In the genomic region with DNA sequence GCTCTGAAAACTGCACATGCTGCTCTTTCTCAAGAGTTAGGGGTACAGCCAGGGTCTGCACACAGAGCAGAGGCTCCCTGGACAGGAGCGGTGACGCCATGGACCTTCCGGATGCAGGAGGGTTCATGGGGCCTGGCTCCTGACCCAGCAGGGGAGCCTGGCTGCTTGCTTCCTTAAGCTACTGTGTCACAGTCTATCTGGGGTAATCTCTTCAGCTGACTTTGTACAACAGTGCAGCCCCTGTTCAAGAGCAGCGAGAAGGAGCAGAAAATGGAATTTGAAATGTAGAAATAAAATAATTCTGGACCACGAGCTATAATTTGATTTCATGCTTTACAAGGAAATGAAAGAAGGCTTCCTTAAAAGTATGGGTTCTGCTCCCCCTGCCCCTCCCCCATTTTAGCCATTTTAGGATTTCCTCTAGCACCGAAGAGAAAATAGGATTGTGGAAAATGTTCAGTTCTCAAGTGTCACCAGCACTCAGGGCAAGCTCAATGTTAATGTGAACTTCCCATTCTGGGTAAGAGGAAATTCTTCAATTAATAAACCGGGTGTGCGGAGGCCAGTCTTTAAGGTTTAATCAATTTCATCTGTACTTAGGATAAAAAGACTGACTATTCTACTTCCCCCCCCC, we compare ENCODE assay signal across 18 mouse cellular contexts.
DNase-seq lines count a peak whose midpoint lies in the region; ATAC-seq and TF ChIP-seq lines count a peak whose summit lies in the region.
"Had no signal": no experiment of that assay in that cellular context is flagged by ENCODE, and none has a peak within 500 bp of the region (broad histone marks: within the 10 kb centered on the region; RNA-seq: fewer than 3 reads in every experiment).

No protein-coding gene starts in this region.

- TF ChIP-seq CTCF in layer of hippocampus, adult 2 months (conservative IDR thresholded peaks at IDR 0.05), result no peak

- H3K4me1 ChIP-seq in heart, embryonic 13.5 days, result peaks cover 40% of the 10 kb centered on the region
- peaks cover 44% of the 10 kb centered on the region for H3K4me1 ChIP-seq in embryonic facial prominence, embryonic 14.5 days (ENCODE audit: control insufficient read depth, insufficient read depth, low read length)
- H3K4me1 ChIP-seq in limb, embryonic 14.5 days (ENCODE audit: control insufficient read depth, insufficient read depth, low read length), result peaks cover 29% of the 10 kb centered on the region

- no peak overlapping the region for H3K4me2 ChIP-seq in heart, embryonic 13.5 days
- H3K4me2 ChIP-seq in embryonic facial prominence, embryonic 14.5 days (ENCODE audit: low read depth, low read length), result peak overlapping the region; percentile 30; the same call in 1 of the 2 replicates
- peak overlapping the region; percentile 24 for H3K4me2 ChIP-seq in limb, embryonic 14.5 days (replicated peaks; ENCODE audit: low read depth, low read length, severe bottlenecking)
- H3K4me2 ChIP-seq: liver, embryonic 11.5 days; midbrain, embryonic 13.5 days had no signal

- DNase-seq in heart, adult 18-20 months, result no peak
- peak; percentile 39 for DNase-seq in embryo, embryonic 10.5 days (ENCODE audit: low spot score)
- peak; percentile 81 for DNase-seq in embryonic facial prominence, embryonic 14.5 days (ENCODE audit: low spot score)
- DNase-seq in limb, embryonic 14.5 days (ENCODE audit: low spot score), result peak; percentile 21
- DNase-seq in layer of hippocampus, adult 2 months (ENCODE audit: low spot score in 2 of 2), result no peak
- DNase-seq in urinary bladder, adult 18-20 months (ENCODE audit: low spot score in 2 of 2), result no peak
- no peak for DNase-seq in spleen, adult 18-20 months
- DNase-seq: cerebellum, adult 11 months; forebrain, postnatal 0 days; heart, adult 2 months; kidney, postnatal 36 days; layer of hippocampus, postnatal 36 days; lung, postnatal 14 days; thymus, postnatal 25 days had no signal

- H3K9ac ChIP-seq in heart, embryonic 13.5 days, result no peak overlapping the region
- 0 out of 2 replicates have a peak overlapping the region, but pooled peaks have one; percentile 25 for H3K9ac ChIP-seq in embryonic facial prominence, embryonic 14.5 days (ENCODE audit: low read depth, low read length)
- H3K9ac ChIP-seq in limb, embryonic 14.5 days (ENCODE audit: low read depth, low read length, severe bottlenecking), result no peak overlapping the region
- H3K9ac ChIP-seq: forebrain, postnatal 0 days; midbrain, embryonic 13.5 days had no signal

- H3K9me3 ChIP-seq in heart, embryonic 13.5 days, result no peaks in the 10 kb centered on the region
- no peaks in the 10 kb centered on the region for H3K9me3 ChIP-seq in embryonic facial prominence, embryonic 14.5 days (ENCODE audit: control insufficient read depth, low read length)
- H3K9me3 ChIP-seq in limb, embryonic 14.5 days (ENCODE audit: control insufficient read depth, low read length), result no peaks in the 10 kb centered on the region
- H3K9me3 ChIP-seq: midbrain, embryonic 13.5 days had no signal

- no peak overlapping the region for H3K4me3 ChIP-seq in heart, embryonic 13.5 days
- no peak overlapping the region for H3K4me3 ChIP-seq in embryonic facial prominence, embryonic 14.5 days (ENCODE audit: low read depth, low read length)
- H3K4me3 ChIP-seq in limb, embryonic 14.5 days (replicated peaks; ENCODE audit: low read length), result no peak overlapping the region
- H3K4me3 ChIP-seq in layer of hippocampus, adult 2 months, result no peak overlapping the region
- H3K4me3 ChIP-seq: heart, adult 2 months; midbrain, embryonic 13.5 days had no signal

- peak overlapping the region; percentile 48 for H3K27ac ChIP-seq in heart, embryonic 13.5 days (replicated peaks)
- H3K27ac ChIP-seq in embryonic facial prominence, embryonic 14.5 days (replicated peaks; ENCODE audit: low read depth, low read length), result peak overlapping the region; percentile 84
- H3K27ac ChIP-seq in limb, embryonic 14.5 days (replicated peaks; ENCODE audit: low read depth, low read length), result peak overlapping the region; percentile 40; the same call in 1 of the 2 replicates
- H3K27ac ChIP-seq in layer of hippocampus, adult 2 months, result no peak overlapping the region
- H3K27ac ChIP-seq: heart, adult 2 months; midbrain, embryonic 13.5 days had no signal

- no peak for TF ChIP-seq POLR2A in limb, embryonic 14.5 days (IDR thresholded peaks at IDR 0.05; ENCODE audit: borderline replicate concordance, extremely low read depth, insufficient read depth, insufficient read length)

- H3K27me3 ChIP-seq in heart, embryonic 13.5 days (replicated peaks), result no peaks in the 10 kb centered on the region
- H3K27me3 ChIP-seq in embryonic facial prominence, embryonic 14.5 days (replicated peaks; ENCODE audit: control insufficient read depth, insufficient read depth, low read length), result no peaks in the 10 kb centered on the region
- H3K27me3 ChIP-seq in limb, embryonic 14.5 days (ENCODE audit: control insufficient read depth, insufficient read depth, low read length), result no peaks in the 10 kb centered on the region
- H3K27me3 ChIP-seq: midbrain, embryonic 13.5 days had no signal

- no peaks in the 10 kb centered on the region for H3K36me3 ChIP-seq in heart, embryonic 13.5 days
- no peaks in the 10 kb centered on the region for H3K36me3 ChIP-seq in embryonic facial prominence, embryonic 14.5 days (ENCODE audit: control insufficient read depth, insufficient read depth, low read length)
- H3K36me3 ChIP-seq in limb, embryonic 14.5 days (ENCODE audit: control insufficient read depth, insufficient read depth, low read length), result no peaks in the 10 kb centered on the region
- H3K36me3 ChIP-seq: midbrain, embryonic 13.5 days had no signal

- WGBS in heart, embryonic 13.5 days, result 54% methylated on average over 8 of the region's 8 CpGs
- 21% methylated on average over 8 of the region's 8 CpGs for WGBS in embryonic facial prominence, embryonic 14.5 days
- WGBS in limb, embryonic 14.5 days, result 32% methylated on average over 8 of the region's 8 CpGs

- ATAC-seq in heart, embryonic 13.5 days (ENCODE audit: extremely low read depth, insufficient number of reproducible peaks, low FRiP score, low TSS enrichment), result no peak
- ATAC-seq in embryonic facial prominence, embryonic 14.5 days (ENCODE audit: low read depth), result peak; percentile 35; the same call in 1 of the 2 replicates
- ATAC-seq in limb, embryonic 14.5 days (ENCODE audit: low FRiP score, low read depth), result peak; percentile 42
- ATAC-seq: forebrain, postnatal 0 days; hindbrain, embryonic 16.5 days; midbrain, embryonic 13.5 days had no signal

Comparison
In these comparisons a context has a peak if more than half of its experiments do, and no peak if none do; other contexts are left out.
1. DNase-seq: peak in embryo, embryonic 10.5 days (single experiment), embryonic facial prominence, embryonic 14.5 days (single experiment) and limb, embryonic 14.5 days (single experiment); none in heart, adult 18-20 months (0 of 2), layer of hippocampus, adult 2 months (0 of 2), urinary bladder, adult 18-20 months (0 of 2) and spleen, adult 18-20 months (0 of 2).